Mouse (Mus musculus): ENCODE data around the gene Ran. TPM values are rescaled to one million over a fixed set of nuclear protein-coding genes. Genes with fewer than 3 reads are reported as not detected.
A peak's percentile ranks its signal among the peaks of the same experiment; 100 is the strongest.

Gene Ran
- polyA plus RNA-seq, 1 experiment from 2014 or later = 948 TPM

- 0% methylated on average over 39 of the region's 39 CpGs for WGBS
- Histone ChIP-seq H3K27me3 (ENCODE audit: control insufficient read depth, insufficient read depth, low read length) (no peaks in the 10 kb centered on the region), H3K9me3 (ENCODE audit: control insufficient read depth, low read length) (no peaks in the 10 kb centered on the region), H3K27ac (ENCODE audit: low read depth, low read length) (peak within 1 kb of the TSS; percentile 21; the same call in 1 of the 2 replicates), H3K4me3 (ENCODE audit: low read depth, low read length) (peak within 1 kb of the TSS; percentile 65), H3K9ac (ENCODE audit: low read length) (peak within 1 kb of the TSS; percentile 80), H3K4me1 (ENCODE audit: control insufficient read depth, insufficient read depth, low read length) (peaks cover 4% of the 10 kb centered on the region), H3K36me3 (ENCODE audit: control insufficient read depth, insufficient read depth, low read length) (no peaks in the 10 kb centered on the region), H3K4me2 (peak within 1 kb of the TSS; percentile 86)
- DNase-seq (ENCODE audit: low spot score, missing footprints) (peak; percentile 99), ATAC-seq (ENCODE audit: low FRiP score) (peak; percentile 93)
Measured at GRCm38 (mm10) chr5:129008412-129008826, 11.4 kb upstream of the Ran start, which contains the start of gene Stx2. Stx2 (minus strand) TSS chr5:129008574.

DNA sequence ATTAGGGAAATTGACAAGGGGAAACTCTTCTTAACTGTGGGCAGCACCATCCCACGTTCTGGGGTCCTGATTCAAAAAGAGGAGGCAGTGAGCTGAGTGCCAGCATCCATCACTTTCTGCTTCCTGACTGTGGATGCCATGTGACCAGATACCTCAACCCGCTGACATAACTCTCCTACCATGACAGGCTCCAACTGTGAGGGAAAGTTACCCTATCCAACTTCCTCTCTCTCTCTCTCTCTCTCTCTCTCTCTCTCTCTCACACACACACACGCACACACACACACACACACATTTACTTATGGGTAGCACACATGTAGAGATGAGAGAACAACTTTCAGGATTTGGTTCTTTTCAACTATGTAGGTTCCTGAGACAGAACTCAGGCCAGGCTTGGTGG is 10.3 kb upstream of the Ran start:
- 79% methylated on average over 3 of the region's 3 CpGs for WGBS
- Histone ChIP-seq H3K9ac (ENCODE audit: low read length) (no peak overlapping the region), H3K27me3 (ENCODE audit: control insufficient read depth, insufficient read depth, low read length) (no peaks in the 10 kb centered on the region), H3K4me2 (no peak overlapping the region), H3K4me1 (ENCODE audit: control insufficient read depth, insufficient read depth, low read length) (peaks cover 4% of the 10 kb centered on the region), H3K4me3 (ENCODE audit: low read depth, low read length) (no peak overlapping the region), H3K27ac (ENCODE audit: low read depth, low read length) (no peak overlapping the region), H3K9me3 (ENCODE audit: control insufficient read depth, low read length) (no peaks in the 10 kb centered on the region), H3K36me3 (ENCODE audit: control insufficient read depth, insufficient read depth, low read length) (no peaks in the 10 kb centered on the region)
- DNase-seq (ENCODE audit: low spot score, missing footprints) (no peak), ATAC-seq (ENCODE audit: low FRiP score) (no peak)

DNA sequence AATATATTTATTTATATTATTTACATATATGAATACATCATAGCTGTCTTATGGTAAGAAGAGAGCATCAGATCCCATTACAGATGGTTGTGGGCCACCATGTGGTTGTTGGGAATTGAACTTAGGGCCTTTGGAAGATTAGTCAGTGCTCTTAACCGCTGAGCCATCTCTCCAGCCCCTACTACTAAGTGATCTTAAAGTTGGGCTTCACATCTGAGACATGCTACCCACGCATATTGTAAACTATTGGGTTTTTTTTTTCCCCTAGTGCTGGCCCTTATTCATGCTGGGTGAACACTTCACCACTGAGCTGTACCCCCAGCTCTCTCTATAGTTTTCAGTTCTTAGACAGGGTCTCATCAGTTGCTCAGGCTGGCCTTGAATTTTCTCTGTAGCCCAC is 8.9 kb upstream of the Ran start:
- DNase-seq (ENCODE audit: low spot score, missing footprints) (peak; percentile 14), ATAC-seq (ENCODE audit: low FRiP score) (no peak)
- H3K27ac ChIP-seq (ENCODE audit: low read depth, low read length) = no peak overlapping the region
- H3K4me2 ChIP-seq = no peak overlapping the region
- no peaks in the 10 kb centered on the region for H3K36me3 ChIP-seq (ENCODE audit: control insufficient read depth, insufficient read depth, low read length)
- no peak overlapping the region for H3K9ac ChIP-seq (ENCODE audit: low read length)
- H3K9me3 ChIP-seq (ENCODE audit: control insufficient read depth, low read length) = no peaks in the 10 kb centered on the region
- no peak overlapping the region for H3K4me3 ChIP-seq (ENCODE audit: low read depth, low read length)
- WGBS = 84% methylated on average over 2 of the region's 2 CpGs
- no peaks in the 10 kb centered on the region for H3K27me3 ChIP-seq (ENCODE audit: control insufficient read depth, insufficient read depth, low read length)
- H3K4me1 ChIP-seq (ENCODE audit: control insufficient read depth, insufficient read depth, low read length) = peaks cover 4% of the 10 kb centered on the region

DNA sequence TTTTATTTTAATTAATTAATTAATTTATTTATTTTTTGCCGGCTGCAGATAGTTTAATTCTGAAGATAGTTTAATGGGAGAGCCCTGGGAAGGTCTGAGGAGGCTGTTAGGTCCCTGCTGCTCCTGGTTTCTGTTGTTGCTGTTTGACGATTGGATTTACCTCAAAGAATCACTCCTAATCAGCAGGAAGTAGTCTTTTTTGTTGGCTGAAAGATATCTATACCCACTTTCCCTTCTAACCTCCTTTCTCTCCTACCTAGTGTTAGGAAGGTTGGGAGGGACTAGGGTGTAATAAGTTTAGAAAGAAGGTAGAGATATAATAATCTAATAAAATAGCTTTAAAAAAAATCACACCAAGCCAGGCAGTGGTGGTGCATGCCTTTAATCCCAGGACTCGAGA is 4.8 kb upstream of the Ran start:
- Histone ChIP-seq H3K36me3 (ENCODE audit: control insufficient read depth, insufficient read depth, low read length) (no peaks in the 10 kb centered on the region), H3K27ac (ENCODE audit: low read depth, low read length) (no peak overlapping the region), H3K9me3 (ENCODE audit: control insufficient read depth, low read length) (no peaks in the 10 kb centered on the region), H3K4me2 (no peak overlapping the region), H3K27me3 (ENCODE audit: control insufficient read depth, insufficient read depth, low read length) (no peaks in the 10 kb centered on the region), H3K4me3 (ENCODE audit: low read depth, low read length) (no peak overlapping the region), H3K4me1 (ENCODE audit: control insufficient read depth, insufficient read depth, low read length) (peaks cover 2% of the 10 kb centered on the region; the same call in 1 of the 2 replicates), H3K9ac (ENCODE audit: low read length) (no peak overlapping the region)
- 79% methylated on average over 3 of the region's 3 CpGs for WGBS
- DNase-seq (ENCODE audit: low spot score, missing footprints) (peak; percentile 21), ATAC-seq (ENCODE audit: low FRiP score) (no peak)

GRCm38 (mm10) chr5:129015540-129015939 is 4.3 kb upstream of the Ran start:
- no peak for ATAC-seq (ENCODE audit: low FRiP score)
- Histone ChIP-seq H3K4me3 (ENCODE audit: low read depth, low read length) (no peak overlapping the region), H3K4me1 (ENCODE audit: control insufficient read depth, insufficient read depth, low read length) (peaks cover 2% of the 10 kb centered on the region; the same call in 1 of the 2 replicates), H3K9ac (ENCODE audit: low read length) (no peak overlapping the region), H3K36me3 (ENCODE audit: control insufficient read depth, insufficient read depth, low read length) (no peaks in the 10 kb centered on the region), H3K27me3 (ENCODE audit: control insufficient read depth, insufficient read depth, low read length) (no peaks in the 10 kb centered on the region), H3K27ac (ENCODE audit: low read depth, low read length) (no peak overlapping the region), H3K9me3 (ENCODE audit: control insufficient read depth, low read length) (no peaks in the 10 kb centered on the region), H3K4me2 (no peak overlapping the region)
- peak; percentile 79 for DNase-seq (ENCODE audit: low spot score, missing footprints)
- WGBS = 90% methylated on average over 5 of the region's 5 CpGs

DNA sequence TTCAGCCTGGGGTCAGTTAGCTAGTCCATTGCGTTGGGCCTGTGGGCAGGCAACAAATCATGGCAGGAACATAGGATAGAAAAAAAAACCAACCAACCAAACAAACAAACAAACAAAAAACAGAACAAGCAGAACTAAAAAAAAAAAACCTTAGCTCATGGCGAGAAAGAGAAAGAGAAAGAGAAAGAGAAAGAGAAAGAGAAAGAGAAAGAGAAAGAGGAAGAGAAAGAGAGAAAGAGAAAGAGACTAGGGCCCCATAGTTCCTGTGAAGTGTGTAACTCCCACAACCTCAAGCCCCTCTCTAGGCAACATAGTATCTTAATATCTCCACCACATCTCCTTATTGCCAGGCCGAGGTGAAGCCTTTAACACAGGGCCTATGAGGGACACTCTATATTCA is 3.5 kb upstream of the Ran start:
- no peak for ATAC-seq (ENCODE audit: low FRiP score)
- no peaks in the 10 kb centered on the region for H3K27me3 ChIP-seq (ENCODE audit: control insufficient read depth, insufficient read depth, low read length)
- peaks cover 2% of the 10 kb centered on the region; the same call in 1 of the 2 replicates for H3K4me1 ChIP-seq (ENCODE audit: control insufficient read depth, insufficient read depth, low read length)
- H3K4me3 ChIP-seq (ENCODE audit: low read depth, low read length) = no peak overlapping the region
- no peak overlapping the region for H3K9ac ChIP-seq (ENCODE audit: low read length)
- no peaks in the 10 kb centered on the region for H3K9me3 ChIP-seq (ENCODE audit: control insufficient read depth, low read length)
- no peak overlapping the region for H3K4me2 ChIP-seq
- no peaks in the 10 kb centered on the region for H3K36me3 ChIP-seq (ENCODE audit: control insufficient read depth, insufficient read depth, low read length)
- peak; percentile 73 for DNase-seq (ENCODE audit: low spot score, missing footprints)
- H3K27ac ChIP-seq (ENCODE audit: low read depth, low read length) = no peak overlapping the region
- 93% methylated on average over 3 of the region's 3 CpGs for WGBS

- H3K36me3 ChIP-seq (ENCODE audit: control insufficient read depth, insufficient read depth, low read length) = 0 out of 2 replicates have a peak, but pooled peaks cover 3% of the 10 kb centered on the region
- H3K4me3 ChIP-seq (ENCODE audit: low read depth, low read length) = peak overlapping the region; percentile 95
- WGBS = 87% methylated on average over 13 of the region's 13 CpGs
- ATAC-seq (ENCODE audit: low FRiP score) (0 out of 2 replicates have a peak, but pooled peaks have one; percentile 0), DNase-seq (ENCODE audit: low spot score, missing footprints) (no peak)
- H3K9me3 ChIP-seq (ENCODE audit: control insufficient read depth, low read length) = no peaks in the 10 kb centered on the region
- peaks cover 6% of the 10 kb centered on the region for H3K4me1 ChIP-seq (ENCODE audit: control insufficient read depth, insufficient read depth, low read length)
- peak overlapping the region; percentile 80 for H3K9ac ChIP-seq (ENCODE audit: low read length)
- no peaks in the 10 kb centered on the region for H3K27me3 ChIP-seq (ENCODE audit: control insufficient read depth, insufficient read depth, low read length)
- H3K4me2 ChIP-seq = peak overlapping the region; percentile 50
- H3K27ac ChIP-seq (ENCODE audit: low read depth, low read length) = peak overlapping the region; percentile 97
Measured at GRCm38 (mm10) chr5:129018782-129019489, 933 bp upstream of the Ran start.

DNA sequence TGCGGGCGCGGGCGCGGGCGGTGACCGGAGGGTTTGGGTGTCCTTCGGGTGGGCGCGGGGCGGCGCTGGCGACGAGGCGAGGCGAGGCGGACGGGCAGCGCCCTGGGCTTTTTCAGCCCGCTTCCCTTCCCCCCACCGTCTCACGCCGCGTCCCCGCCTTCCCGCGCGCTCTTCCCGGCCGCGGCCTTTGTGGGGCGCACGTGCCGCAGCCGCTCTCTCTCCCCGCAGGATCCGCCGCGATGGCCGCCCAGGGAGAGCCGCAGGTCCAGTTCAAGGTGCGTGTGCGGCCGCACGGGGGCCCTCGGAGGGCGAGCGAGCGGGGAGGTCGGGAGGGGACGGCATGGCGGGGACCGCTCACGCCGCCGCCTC is 415 bp downstream of the Ran start:
- peaks cover 6% of the 10 kb centered on the region for H3K4me1 ChIP-seq (ENCODE audit: control insufficient read depth, insufficient read depth, low read length)
- WGBS = 0% methylated on average over 39 of the region's 56 CpGs
- DNase-seq (ENCODE audit: low spot score, missing footprints) = no peak
- H3K4me2 ChIP-seq = peak overlapping the region; percentile 88
- no peaks in the 10 kb centered on the region for H3K9me3 ChIP-seq (ENCODE audit: control insufficient read depth, low read length)
- peak; percentile 78 for ATAC-seq (ENCODE audit: low FRiP score)
- peak overlapping the region; percentile 95 for H3K4me3 ChIP-seq (ENCODE audit: low read depth, low read length)
- H3K27ac ChIP-seq (ENCODE audit: low read depth, low read length) = peak overlapping the region; percentile 93
- no peaks in the 10 kb centered on the region for H3K27me3 ChIP-seq (ENCODE audit: control insufficient read depth, insufficient read depth, low read length)
- H3K36me3 ChIP-seq (ENCODE audit: control insufficient read depth, insufficient read depth, low read length) = peaks cover 8% of the 10 kb centered on the region; the same call in 1 of the 2 replicates
- H3K9ac ChIP-seq (ENCODE audit: low read length) = peak overlapping the region; percentile 99

DNA sequence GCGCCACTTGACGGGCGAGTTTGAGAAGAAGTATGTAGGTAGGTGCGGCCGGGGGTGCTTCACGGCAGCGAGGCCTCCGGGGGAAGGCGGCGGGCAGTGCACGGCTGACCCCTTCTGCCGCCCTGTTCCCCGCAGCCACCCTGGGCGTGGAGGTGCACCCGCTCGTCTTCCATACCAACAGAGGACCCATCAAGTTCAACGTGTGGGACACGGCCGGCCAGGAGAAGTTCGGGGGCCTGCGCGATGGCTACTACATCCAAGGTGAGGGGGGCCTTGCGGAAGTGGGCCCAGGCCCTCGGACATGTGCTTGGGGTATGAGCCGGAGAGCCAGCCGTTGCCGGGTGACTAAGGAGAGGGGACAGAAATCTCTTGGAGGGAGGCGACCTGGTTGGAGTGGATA is 862 bp downstream of the Ran start:
- Histone ChIP-seq H3K9me3 (ENCODE audit: control insufficient read depth, low read length) (no peaks in the 10 kb centered on the region), H3K4me1 (ENCODE audit: control insufficient read depth, insufficient read depth, low read length) (peaks cover 6% of the 10 kb centered on the region), H3K27me3 (ENCODE audit: control insufficient read depth, insufficient read depth, low read length) (no peaks in the 10 kb centered on the region), H3K4me3 (ENCODE audit: low read depth, low read length) (peak overlapping the region; percentile 95), H3K27ac (ENCODE audit: low read depth, low read length) (peak overlapping the region; percentile 93), H3K36me3 (ENCODE audit: control insufficient read depth, insufficient read depth, low read length) (peaks cover 8% of the 10 kb centered on the region; the same call in 1 of the 2 replicates), H3K9ac (ENCODE audit: low read length) (peak overlapping the region; percentile 99), H3K4me2 (peak overlapping the region; percentile 88)
- 7% methylated on average over 28 of the region's 28 CpGs for WGBS
- ATAC-seq (ENCODE audit: low FRiP score) = peak; percentile 12; the same call in 1 of the 2 replicates
- DNase-seq (ENCODE audit: low spot score, missing footprints) = peak; percentile 92
